Mouse (Mus musculus): ENCODE results near the gene Kif1bp. TPM values are rescaled to one million over a fixed set of nuclear protein-coding genes. Genes with fewer than 3 reads are reported as not detected.
"Not testable (repeated sequence)": the region's sequence is repeated elsewhere in the genome, so short reads cannot be mapped to it uniquely, and the experiment has no call there.

Kif1bp gene
- polyA plus RNA-seq, 1 experiment from 2014 or later = 20.0 TPM

DNA sequence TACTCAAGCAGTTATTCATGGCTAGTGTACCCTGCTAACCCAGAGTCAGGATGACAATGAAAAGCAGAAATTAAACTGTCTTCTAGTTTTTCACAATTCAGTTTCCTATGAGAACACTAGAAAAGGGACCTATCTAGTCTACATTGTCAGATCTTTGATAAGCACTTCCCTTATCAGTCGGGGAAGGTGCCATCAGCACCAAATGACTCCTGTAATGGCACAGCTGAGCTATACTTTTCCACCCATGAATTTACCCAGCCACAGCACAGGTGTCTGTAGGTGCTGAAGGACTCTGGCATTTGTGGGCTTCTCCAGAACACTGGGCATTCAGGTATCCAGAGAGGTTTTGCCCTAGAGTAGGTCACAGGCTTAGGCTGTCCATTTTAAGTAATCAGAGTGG is 5.0 kb upstream of the Kif1bp start:
- Histone ChIP-seq H3K4me3 (no peak overlapping the region), H3K9me3 (replicated peaks) (no peaks in the 10 kb centered on the region), H3K36me3 (peaks cover 88% of the 10 kb centered on the region), H3K9ac (no peak overlapping the region), H3K27ac (no peak overlapping the region), H3K4me2 (no peak overlapping the region), H3K4me1 (peaks cover 4% of the 10 kb centered on the region), H3K27me3 (replicated peaks) (no peaks in the 10 kb centered on the region)
- 59% methylated on average over 1 of the region's 1 CpGs for WGBS (ENCODE audit: insufficient replicate concordance)
- ATAC-seq = no peak

DNA sequence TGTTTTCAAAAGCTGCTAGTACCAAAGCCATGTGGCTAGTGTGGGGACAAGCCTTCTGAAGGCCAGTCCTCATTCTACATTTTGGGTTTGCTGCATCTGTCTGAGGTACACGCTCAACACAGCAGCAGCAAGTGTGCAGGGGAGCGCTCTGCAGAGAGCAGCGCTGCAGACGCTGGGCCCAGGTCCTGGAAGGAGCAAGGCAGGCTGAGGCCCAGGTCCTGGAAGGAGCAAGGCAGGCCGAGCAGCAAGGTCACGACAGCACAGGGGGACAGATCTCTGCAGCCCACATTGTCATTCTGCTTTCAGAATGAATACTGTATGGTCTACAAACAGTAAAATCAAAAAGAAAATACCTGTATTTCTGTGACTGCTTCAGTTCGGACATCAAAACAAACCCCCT is 4.4 kb upstream of the Kif1bp start:
- Histone ChIP-seq H3K4me1 (peaks cover 6% of the 10 kb centered on the region), H3K9me3 (replicated peaks) (no peaks in the 10 kb centered on the region), H3K36me3 (peaks cover 82% of the 10 kb centered on the region), H3K4me2 (no peak overlapping the region), H3K27me3 (replicated peaks) (no peaks in the 10 kb centered on the region), H3K4me3 (no peak overlapping the region), H3K27ac (no peak overlapping the region), H3K9ac (no peak overlapping the region)
- no peak for ATAC-seq
- WGBS (ENCODE audit: insufficient replicate concordance) = 78% methylated on average over 7 of the region's 7 CpGs

DNA sequence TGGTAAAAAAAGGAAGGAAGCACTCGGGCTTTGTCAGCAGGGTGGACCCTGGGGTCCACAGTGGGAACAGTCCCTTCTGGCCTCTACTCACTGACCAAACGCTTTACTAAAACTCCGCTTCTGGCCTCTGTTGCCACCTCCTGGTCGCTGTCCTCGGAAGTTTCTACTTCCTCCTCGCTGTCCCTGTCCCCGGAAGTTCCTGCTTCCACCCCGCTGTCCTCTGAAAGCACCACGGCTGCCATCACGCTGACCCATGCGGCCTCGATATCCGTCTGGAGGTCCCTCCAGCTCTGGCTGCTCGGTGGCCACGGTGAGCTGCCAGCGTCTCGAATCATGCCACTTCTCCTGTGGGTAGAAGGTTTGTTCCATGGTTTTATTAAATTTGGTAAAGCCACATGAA is 4.0 kb upstream of the Kif1bp start:
- Histone ChIP-seq H3K27ac (no peak overlapping the region), H3K27me3 (replicated peaks) (no peaks in the 10 kb centered on the region), H3K9me3 (replicated peaks) (no peaks in the 10 kb centered on the region), H3K4me1 (peaks cover 10% of the 10 kb centered on the region), H3K4me2 (no peak overlapping the region), H3K4me3 (no peak overlapping the region), H3K9ac (no peak overlapping the region), H3K36me3 (peaks cover 78% of the 10 kb centered on the region)
- no peak for ATAC-seq
- 85% methylated on average over 17 of the region's 17 CpGs for WGBS (ENCODE audit: insufficient replicate concordance)

DNA sequence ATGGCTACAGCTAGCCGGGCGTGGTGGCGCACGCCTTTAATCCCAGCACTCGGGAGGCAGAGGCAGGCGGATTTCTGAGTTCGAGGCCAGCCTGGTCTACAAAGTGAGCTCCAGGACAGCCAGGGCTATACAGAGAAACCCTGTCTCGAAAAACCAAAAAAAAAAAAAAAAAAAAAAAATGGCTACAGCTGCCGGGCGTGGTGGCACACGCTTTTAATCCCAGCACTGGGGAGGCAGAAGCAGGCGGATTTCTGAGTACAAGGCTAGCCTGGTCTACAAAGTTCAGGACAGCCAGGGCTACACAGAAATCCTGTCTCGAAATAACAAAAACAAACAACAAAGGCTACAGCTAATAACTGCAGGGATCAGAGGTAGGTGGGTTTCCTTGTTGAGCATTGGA is 872 bp upstream of the Kif1bp start:
- 82% methylated on average over 12 of the region's 13 CpGs for WGBS (ENCODE audit: insufficient replicate concordance)
- not testable (repeated sequence) for ATAC-seq; H3K27me3 ChIP-seq (replicated peaks); H3K4me2 ChIP-seq; H3K27ac ChIP-seq; H3K9me3 ChIP-seq (replicated peaks); H3K9ac ChIP-seq; H3K4me3 ChIP-seq
- H3K4me1 ChIP-seq = peaks cover 21% of the 10 kb centered on the region
- peaks cover 63% of the 10 kb centered on the region for H3K36me3 ChIP-seq

DNA sequence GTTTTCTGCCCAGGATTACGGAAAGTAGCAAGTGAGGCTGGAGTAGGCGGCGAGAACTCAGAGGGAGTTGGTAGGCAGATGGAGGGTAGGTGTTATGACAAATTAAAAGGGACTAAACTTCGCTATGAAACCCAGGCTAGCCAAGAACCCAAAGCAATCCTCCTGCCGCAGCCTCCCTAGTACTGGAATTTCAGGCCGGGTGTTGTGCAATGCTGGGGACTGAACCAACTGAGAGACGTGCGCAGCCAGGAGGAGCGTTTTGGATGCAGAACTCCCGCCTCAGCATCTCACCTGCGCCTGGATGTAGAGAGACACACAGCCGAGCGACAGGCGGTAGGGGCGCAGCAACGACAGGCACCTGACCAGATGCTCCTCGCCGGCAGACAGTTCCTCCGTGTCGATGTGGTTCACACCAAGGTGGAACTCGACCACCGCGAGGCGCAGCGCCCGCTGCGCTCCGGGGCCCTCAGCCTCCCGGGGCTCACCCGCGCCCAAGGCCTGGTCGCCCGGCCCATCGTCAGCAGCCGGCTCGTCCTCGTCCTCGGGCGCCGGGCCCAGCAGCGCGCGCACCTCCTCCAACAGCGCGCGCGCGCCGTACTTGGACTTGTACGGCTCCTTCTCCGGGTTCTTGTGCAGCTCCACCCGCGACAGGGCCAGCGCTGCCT is 452 bp downstream of the Kif1bp start:
- Histone ChIP-seq H3K27ac (peak overlapping the region; percentile 75), H3K36me3 (peaks cover 62% of the 10 kb centered on the region), H3K9me3 (replicated peaks) (no peaks in the 10 kb centered on the region), H3K4me2 (peak overlapping the region; percentile 97), H3K4me1 (peaks cover 21% of the 10 kb centered on the region), H3K9ac (peak overlapping the region; percentile 80), H3K4me3 (peak overlapping the region; percentile 89), H3K27me3 (replicated peaks) (no peaks in the 10 kb centered on the region)
- 3% methylated on average over 54 of the region's 54 CpGs for WGBS (ENCODE audit: insufficient replicate concordance)
- peak; percentile 86 for ATAC-seq

DNA sequence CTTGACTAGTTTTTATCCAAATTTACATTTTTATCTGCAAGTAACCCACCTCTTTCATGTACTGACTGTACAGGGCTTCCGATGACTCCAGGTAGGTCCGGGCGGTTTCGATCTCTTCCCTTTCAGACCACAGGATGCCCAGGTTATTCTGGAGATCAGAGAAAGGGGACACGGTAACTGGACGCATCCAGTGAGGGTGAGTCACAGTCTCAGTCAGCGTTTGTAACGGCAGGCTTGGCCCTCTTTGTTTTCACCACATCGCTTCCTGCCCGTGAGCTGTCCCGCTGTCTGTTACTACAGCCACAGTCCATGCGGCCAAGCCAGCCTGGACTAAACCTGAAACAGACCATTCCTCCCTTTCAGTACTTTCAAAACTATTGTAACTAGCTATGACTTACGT is 3.3 kb downstream of the Kif1bp start:
- 82% methylated on average over 13 of the region's 13 CpGs for WGBS (ENCODE audit: insufficient replicate concordance)
- Histone ChIP-seq H3K27me3 (replicated peaks) (no peaks in the 10 kb centered on the region), H3K9ac (no peak overlapping the region), H3K4me1 (peaks cover 21% of the 10 kb centered on the region), H3K36me3 (peaks cover 59% of the 10 kb centered on the region), H3K4me2 (no peak overlapping the region), H3K9me3 (replicated peaks) (no peaks in the 10 kb centered on the region), H3K27ac (no peak overlapping the region), H3K4me3 (no peak overlapping the region)
- ATAC-seq = no peak

DNA sequence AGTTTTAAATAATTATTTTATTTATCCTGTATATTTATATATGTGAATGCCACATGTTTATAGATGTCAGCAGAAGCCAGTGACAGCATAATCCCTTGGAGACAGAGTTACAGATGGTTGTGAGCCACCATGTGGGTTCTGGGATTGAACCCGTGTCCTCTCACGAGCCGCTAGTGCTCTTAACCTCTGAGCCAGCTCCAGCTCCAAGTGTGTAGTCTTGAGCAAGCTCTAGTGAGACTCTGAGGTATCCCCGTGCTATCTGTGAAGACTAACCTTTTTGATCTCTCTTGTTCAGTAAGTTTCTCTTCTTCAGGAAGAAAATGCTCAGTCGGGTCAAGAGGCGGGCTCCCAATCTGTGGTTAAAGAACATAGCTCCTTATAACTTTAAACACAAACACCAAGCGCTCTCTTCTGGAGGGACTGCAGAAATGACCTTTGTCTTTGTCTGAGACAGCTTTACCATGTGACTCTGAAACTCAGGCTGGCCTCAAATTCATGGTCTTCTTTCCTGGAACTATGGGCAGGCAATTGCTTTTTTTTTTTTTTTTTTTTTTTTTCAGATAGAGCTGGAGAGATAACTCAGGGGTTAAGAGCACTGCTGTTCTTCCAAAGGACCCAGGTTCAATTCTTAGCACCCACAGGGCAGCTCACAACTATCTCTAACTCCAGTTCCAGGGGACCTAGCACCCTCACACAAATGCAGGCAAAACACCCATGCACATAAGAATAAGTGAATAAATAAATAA is 8.0 kb downstream of the Kif1bp start:
- H3K9ac ChIP-seq = no peak overlapping the region
- peaks cover 89% of the 10 kb centered on the region for H3K36me3 ChIP-seq
- no peak for ATAC-seq
- H3K4me2 ChIP-seq = no peak overlapping the region
- H3K4me3 ChIP-seq = no peak overlapping the region
- no peaks in the 10 kb centered on the region for H3K27me3 ChIP-seq (replicated peaks)
- WGBS (ENCODE audit: insufficient replicate concordance) = 80% methylated on average over 7 of the region's 7 CpGs
- no peak overlapping the region for H3K27ac ChIP-seq
- peaks cover 7% of the 10 kb centered on the region; the same call in 1 of the 2 replicates for H3K4me1 ChIP-seq
- H3K9me3 ChIP-seq (replicated peaks) = no peaks in the 10 kb centered on the region

DNA sequence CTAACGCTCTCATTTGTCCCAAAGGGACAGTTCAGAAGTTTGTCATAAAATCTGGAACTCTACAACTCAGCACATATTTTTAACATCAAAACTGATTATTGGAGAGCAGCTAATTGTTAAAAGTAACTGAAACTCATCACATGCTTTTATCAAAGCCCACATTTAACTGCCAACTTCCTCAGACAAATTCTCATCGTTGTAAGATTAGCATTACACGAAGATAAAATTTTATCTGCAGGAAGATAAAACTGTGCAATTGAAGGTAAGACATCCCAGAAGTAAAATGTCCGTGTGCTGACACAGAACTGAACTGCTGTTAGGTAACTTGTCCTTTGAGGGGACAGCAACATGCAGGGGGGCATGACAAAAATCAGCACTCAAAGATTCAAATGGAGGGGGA is 9.4 kb downstream of the Kif1bp start:
- Histone ChIP-seq H3K27me3 (replicated peaks) (no peaks in the 10 kb centered on the region), H3K9ac (no peak overlapping the region), H3K4me1 (peaks cover 7% of the 10 kb centered on the region; the same call in 1 of the 2 replicates), H3K9me3 (replicated peaks) (no peaks in the 10 kb centered on the region), H3K36me3 (peaks cover 90% of the 10 kb centered on the region), H3K4me3 (no peak overlapping the region), H3K27ac (no peak overlapping the region), H3K4me2 (no peak overlapping the region)
- no peak for ATAC-seq
- 44% methylated on average over 4 of the region's 4 CpGs for WGBS (ENCODE audit: insufficient replicate concordance)

DNA sequence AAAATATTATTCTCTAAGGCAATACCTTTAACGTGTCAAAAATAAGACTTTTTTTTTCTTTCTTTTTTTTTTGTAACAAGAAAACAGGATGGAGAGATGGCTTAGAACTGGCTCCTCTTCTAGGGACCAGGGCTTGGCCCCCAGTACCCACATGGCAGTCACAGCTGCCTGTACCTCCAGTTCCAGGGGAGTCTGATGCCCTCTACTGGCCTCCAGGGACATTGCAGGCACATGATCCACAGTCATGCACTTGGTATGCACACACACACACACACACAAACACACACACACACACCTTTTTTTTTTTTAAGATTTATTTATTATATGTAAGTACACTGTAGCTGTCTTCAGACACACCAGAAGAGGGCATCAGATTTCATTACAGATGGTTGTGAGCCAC is 20.5 kb downstream of the Kif1bp start:
- 87% methylated on average over 1 of the region's 1 CpGs for WGBS (ENCODE audit: insufficient replicate concordance)
- H3K36me3 ChIP-seq = peaks cover 39% of the 10 kb centered on the region
- peaks cover 19% of the 10 kb centered on the region for H3K4me1 ChIP-seq
- ATAC-seq = no peak
- H3K9ac ChIP-seq = no peak overlapping the region
- H3K27ac ChIP-seq = no peak overlapping the region
- H3K4me2 ChIP-seq = no peak overlapping the region
- no peaks in the 10 kb centered on the region for H3K9me3 ChIP-seq (replicated peaks)
- no peaks in the 10 kb centered on the region for H3K27me3 ChIP-seq (replicated peaks)
- no peak overlapping the region for H3K4me3 ChIP-seq

DNA sequence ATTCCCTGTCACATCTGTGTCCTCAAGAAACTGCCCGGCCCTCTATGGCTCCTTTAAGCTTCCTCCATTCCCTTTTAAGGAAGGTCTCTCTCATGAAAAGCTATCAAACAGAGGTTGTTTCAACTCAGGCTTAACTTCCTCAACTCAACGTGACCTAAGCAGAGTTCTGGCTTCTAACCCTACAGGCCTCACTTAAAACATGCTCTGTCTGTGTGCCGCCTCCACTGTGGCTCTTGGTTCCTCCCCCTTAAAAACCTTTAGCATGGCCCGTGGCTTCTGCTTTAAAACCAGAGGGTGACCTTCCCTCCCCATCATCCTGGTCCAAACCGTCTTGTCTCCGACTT is 21.7 kb downstream of the Kif1bp start:
- Histone ChIP-seq H3K27me3 (replicated peaks) (no peaks in the 10 kb centered on the region), H3K9me3 (replicated peaks) (no peaks in the 10 kb centered on the region), H3K36me3 (peaks cover 27% of the 10 kb centered on the region), H3K4me2 (no peak overlapping the region), H3K27ac (no peak overlapping the region), H3K4me1 (peaks cover 19% of the 10 kb centered on the region), H3K9ac (no peak overlapping the region), H3K4me3 (no peak overlapping the region)
- WGBS (ENCODE audit: insufficient replicate concordance) = 63% methylated on average over 6 of the region's 6 CpGs
- no peak for ATAC-seq

DNA sequence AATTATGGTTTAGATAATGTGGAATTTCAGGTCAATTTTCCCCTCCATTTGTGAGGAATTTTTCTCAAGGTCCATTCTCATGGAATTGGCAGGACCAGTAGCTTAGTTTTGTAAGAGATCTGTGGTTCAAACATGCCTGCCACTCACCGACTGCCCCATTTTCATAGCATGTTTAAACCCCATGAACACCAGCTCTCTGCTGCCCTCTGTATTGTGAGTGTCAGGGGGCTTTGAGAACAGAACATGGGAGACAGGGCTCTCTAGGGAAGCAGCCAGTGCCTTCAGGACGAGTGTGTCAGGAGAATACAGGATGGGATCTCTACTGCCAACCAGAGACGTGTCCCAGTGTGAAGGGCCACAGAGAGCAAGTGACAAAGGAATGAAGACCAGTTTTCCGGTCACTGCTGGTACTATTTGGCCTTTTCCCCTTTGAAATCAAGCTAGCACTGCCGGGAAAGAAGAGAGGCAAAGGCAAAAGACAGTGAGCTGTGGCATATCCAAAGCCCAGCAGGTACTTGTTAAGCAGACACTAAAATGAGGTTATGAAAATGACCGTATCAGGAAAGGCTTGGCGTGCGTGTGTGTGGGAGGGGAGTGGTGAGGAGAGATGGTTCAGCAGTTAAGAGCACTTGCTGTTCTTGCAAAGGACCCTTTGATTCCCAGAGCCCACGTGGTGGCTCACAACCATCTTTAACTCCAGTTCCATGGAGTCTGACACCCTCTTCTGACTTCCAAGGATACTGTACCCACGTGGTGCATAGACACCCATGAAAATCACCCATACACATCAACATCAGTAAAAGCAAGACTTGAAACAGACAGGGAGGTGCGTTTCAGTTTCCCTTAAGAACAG is 22.3 kb downstream of the Kif1bp start:
- ATAC-seq = no peak
- Histone ChIP-seq H3K9ac (no peak overlapping the region), H3K4me3 (no peak overlapping the region), H3K4me1 (peaks cover 19% of the 10 kb centered on the region), H3K9me3 (replicated peaks) (no peaks in the 10 kb centered on the region), H3K36me3 (peaks cover 24% of the 10 kb centered on the region), H3K27ac (no peak overlapping the region), H3K4me2 (no peak overlapping the region), H3K27me3 (replicated peaks) (no peaks in the 10 kb centered on the region)
- WGBS (ENCODE audit: insufficient replicate concordance) = 56% methylated on average over 11 of the region's 11 CpGs

DNA sequence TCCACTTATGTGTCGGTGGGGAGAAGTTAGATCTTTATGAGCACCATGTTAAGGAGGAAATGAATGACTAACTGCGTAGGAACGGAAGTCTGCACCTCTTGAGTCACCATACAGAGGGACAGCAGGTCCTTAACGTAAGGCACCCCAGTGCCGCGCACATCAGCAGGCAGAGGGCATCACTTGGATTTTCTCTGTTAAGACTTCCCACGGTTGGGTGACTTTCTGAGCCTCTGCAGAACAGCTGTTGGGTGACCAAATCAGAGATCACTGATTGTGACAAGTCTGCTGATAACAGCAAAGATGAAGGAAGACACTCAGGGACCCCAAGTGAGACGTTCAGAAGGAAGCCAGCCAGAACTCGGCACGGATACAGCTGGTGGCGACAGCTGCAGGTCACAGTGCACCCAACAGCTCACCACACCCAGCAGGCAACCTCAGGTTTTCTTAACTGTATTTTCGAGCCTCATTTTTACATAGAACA is 24.6 kb downstream of the Kif1bp start:
- peaks cover 8% of the 10 kb centered on the region for H3K36me3 ChIP-seq
- no peak overlapping the region for H3K27ac ChIP-seq
- WGBS (ENCODE audit: insufficient replicate concordance) = 44% methylated on average over 12 of the region's 12 CpGs
- no peaks in the 10 kb centered on the region for H3K9me3 ChIP-seq (replicated peaks)
- no peak overlapping the region for H3K4me3 ChIP-seq
- no peak overlapping the region for H3K4me2 ChIP-seq
- 0 out of 2 replicates have a peak, but pooled peaks cover 6% of the 10 kb centered on the region for H3K27me3 ChIP-seq (replicated peaks)
- no peak for ATAC-seq
- H3K4me1 ChIP-seq = peaks cover 28% of the 10 kb centered on the region
- H3K9ac ChIP-seq = no peak overlapping the region

All from liver, embryonic 12.5 days (tissue).